Mouse (Mus musculus) MEL (cell line): ENCODE measurements around the gene Lrriq4.
"Not testable (repeated sequence)": the region's sequence is repeated elsewhere in the genome, so short reads cannot be mapped to it uniquely, and the experiment has no call there.

Source experiments
- BHLHE40 ChIP-seq: IDR thresholded peaks from 2 replicates; pipeline ENCODE4 v1.6.1; 2012; ENCODE audit warnings: low read depth, mild to moderate bottlenecking, inconsistent platforms, low read length, improper control_type of control experiment, borderline replicate concordance
- CTCF ChIP-seq, 3 experiments: IDR thresholded peaks in 2 of 3; conservative IDR thresholded peaks in 1 of 3; 2 replicates each; pipeline ENCODE4 v1.5.1; 2011 to 2012; ENCODE audit warnings: low read length in 3 of 3, low read depth in 2 of 3, mild to moderate bottlenecking in 2 of 3, improper control_type of control experiment in 1 of 3, inconsistent platforms in 1 of 3, mixed read lengths in 1 of 3, moderate library complexity in 1 of 3; ENCODE audit not compliant: control insufficient read depth in 1 of 3, insufficient read depth in 1 of 3, poor library complexity in 1 of 3, severe bottlenecking in 1 of 3
- HCFC1 ChIP-seq: IDR thresholded peaks from 2 replicates; pipeline ENCODE4 v1.6.1; 2012; ENCODE audit warnings: low read depth, mild to moderate bottlenecking, inconsistent platforms, low read length, improper control_type of control experiment, moderate library complexity
- KAT2A ChIP-seq: conservative IDR thresholded peaks from 2 replicates; pipeline ENCODE4 v1.6.1; 2012; ENCODE audit warnings: low read depth, low read length, improper control_type of control experiment, inconsistent platforms
- MAZ ChIP-seq: IDR thresholded peaks from 2 replicates; pipeline ENCODE4 v1.6.1; 2012; ENCODE audit warnings: low read depth, mild to moderate bottlenecking, inconsistent platforms, low read length, improper control_type of control experiment
- MYC ChIP-seq: IDR thresholded peaks from 2 replicates; pipeline ENCODE4 v1.6.1; 2011; ENCODE audit warnings: low read depth, mild to moderate bottlenecking, low read length, improper control_type of control experiment, moderate library complexity

DNA sequence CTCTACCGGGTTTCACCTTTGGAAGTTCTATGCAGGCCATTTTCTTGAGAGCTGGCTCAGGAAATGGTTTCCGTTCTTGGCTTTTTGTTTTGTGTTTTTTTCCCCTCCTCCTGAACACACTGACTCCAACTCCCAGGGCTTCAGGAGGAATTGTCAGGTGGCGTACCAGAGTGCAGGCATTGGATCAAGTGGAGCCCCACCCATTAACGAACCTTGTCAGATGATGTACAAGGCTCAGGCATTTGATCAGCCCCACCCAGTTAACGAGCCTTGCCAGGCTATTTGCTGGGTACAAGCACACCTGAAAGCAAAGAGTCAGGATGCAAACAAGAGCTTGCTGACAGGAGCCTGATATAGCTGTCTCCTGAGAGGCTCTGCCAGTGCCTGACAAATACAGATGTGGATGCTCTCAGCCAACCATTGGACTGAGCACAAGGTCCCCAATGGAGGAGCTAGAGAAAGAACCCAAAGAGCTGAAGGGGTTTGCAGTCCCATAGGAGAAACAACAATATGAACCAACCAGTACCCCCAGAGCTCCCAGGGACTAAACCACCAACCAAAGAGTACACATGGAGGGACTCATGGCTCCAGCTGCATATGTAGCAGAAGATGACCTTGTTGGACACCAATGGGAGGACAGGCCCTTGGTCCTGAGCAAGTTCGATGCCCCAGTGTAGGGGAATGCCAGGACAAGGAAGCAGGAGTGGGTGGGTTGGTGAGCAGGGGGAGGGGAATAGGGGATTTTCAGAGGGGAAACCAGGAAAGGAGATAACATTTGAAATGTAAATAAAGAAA is 55.6 kb downstream of the Lrriq4 start, which contains the start of gene Lrrc31:
- TF ChIP-seq CTCF (IDR thresholded peaks at IDR 0.05 in 2 of 3, conservative IDR thresholded peaks at IDR 0.05 in 1 of 3; ENCODE audit: control insufficient read depth in 1 of 3, insufficient read depth in 1 of 3, low read depth in 2 of 3, low read length in 3 of 3, poor library complexity in 1 of 3, severe bottlenecking in 1 of 3); MYC; HCFC1; MAZ; KAT2A; BHLHE40: not testable (repeated sequence)
